Mouse (Mus musculus) frontal cortex, postnatal 36 days (tissue): Measurements from ENCODE around the gene Abcg2.
"Not testable (repeated sequence)": the region's sequence is repeated elsewhere in the genome, so short reads cannot be mapped to it uniquely, and the experiment has no call there.

Experiments
- DNase-seq, 2 experiments: peaks; one replicate each; pipeline ENCODE4 v3.0.0; 2022; ENCODE audit warnings: low spot score in 2 of 2

The Abcg2 gene

DNA sequence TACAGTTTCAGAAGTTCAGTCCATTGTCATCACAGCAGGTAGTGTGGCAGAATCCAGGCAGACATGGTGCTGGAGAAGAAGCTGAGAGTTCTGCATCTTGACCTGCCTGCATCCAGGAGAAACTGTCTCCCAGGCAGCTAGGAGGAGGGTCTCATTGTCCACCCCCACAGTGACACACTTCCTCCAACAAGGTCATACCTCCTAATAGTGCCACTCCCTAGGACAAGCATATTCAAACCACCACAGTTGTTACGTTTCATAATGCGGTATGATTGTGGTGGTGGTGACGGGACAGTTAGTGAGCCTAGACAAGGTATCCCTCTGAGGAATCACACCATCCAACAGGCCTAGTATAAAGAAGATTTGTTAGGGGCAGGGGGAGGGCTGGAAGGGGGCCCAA lies at the start of gene Abcg2:
Gene Abcg2, plus strand, starts transcription at position 301 of the 400 bp plus-strand sequence.
- DNase-seq: not testable (repeated sequence)

- DNase-seq: not testable (repeated sequence)
Measured at GRCm38 (mm10) chr6:58540263-58540662, 44.1 kb upstream of the Abcg2 start.

DNA sequence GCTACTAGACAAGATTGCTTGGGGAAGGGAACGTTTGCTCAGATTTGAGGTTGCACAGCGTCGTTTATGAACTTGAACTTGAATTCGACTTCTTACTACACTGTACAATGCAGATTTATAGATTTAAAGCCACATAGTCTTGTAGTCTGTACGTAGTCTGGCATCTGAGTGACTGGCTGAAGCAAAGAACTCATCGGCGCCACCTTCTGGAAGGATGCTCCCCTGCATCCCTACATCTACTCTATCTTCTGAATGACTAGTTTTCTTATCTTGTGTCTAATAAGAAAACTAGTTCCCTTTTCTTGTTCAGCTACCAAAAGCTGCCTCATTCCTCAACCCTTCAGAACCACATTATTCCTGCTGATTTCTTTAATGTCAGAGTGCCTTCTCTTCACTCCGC lies 41.5 kb upstream of the Abcg2 start:
- peak in 1 of 2 experiments; percentile 57 for DNase-seq

GRCm38 (mm10) chr6:58544971-58545370 lies 39.4 kb upstream of the Abcg2 start:
- DNase-seq: not testable (repeated sequence)

DNA sequence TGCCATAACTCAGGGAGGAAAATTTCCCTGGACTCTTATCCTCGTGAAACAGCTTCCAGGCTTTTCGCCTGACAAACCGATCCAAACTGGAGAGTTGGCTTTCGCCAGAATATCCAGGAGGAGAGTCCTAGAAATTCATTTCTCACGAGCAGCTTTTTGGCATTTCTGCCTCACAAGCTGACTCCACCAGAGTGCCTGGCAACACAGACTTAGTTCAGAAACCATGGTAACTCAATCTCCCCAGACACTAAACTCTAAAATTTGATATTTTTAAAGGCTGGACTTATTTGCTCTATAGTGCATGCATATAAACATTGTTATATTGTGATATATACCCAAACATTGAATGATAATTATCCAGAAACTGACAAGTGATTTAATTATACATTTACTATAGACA lies 38.3 kb upstream of the Abcg2 start:
- DNase-seq: peak in 1 of 2 experiments; percentile 16

- DNase-seq: peak; percentile 31 to 59
Measured at GRCm38 (mm10) chr6:58546816-58547215, 37.5 kb upstream of the Abcg2 start.

- DNase-seq: not testable (repeated sequence)
Measured at GRCm38 (mm10) chr6:58553812-58554211, 30.5 kb upstream of the Abcg2 start.

GRCm38 (mm10) chr6:58593987-58594844 lies 9.9 kb downstream of the Abcg2 start:
- not testable (repeated sequence) for DNase-seq

- DNase-seq: not testable (repeated sequence)
Measured at GRCm38 (mm10) chr6:58595639-58596293, 11.4 kb downstream of the Abcg2 start.

DNA sequence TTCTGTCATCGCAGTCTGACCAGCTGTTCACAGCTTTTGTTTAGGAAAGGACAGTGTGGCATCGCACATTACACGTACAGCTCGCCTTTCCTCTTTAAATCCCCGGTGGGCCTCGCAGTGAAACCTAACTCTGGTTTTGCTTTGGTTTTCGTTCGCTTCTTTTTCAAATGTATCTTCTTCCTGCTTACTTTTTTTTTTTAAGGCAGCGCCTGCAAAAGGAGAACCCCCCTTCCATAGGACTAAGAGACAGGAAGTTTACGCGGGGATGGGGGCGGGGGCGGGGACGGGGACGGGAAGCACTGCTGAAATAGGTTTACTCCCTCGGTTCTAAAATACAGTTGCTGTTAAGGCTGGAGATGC lies 12.0 kb downstream of the Abcg2 start:
- DNase-seq: peak in 1 of 2 experiments; percentile 18

DNA sequence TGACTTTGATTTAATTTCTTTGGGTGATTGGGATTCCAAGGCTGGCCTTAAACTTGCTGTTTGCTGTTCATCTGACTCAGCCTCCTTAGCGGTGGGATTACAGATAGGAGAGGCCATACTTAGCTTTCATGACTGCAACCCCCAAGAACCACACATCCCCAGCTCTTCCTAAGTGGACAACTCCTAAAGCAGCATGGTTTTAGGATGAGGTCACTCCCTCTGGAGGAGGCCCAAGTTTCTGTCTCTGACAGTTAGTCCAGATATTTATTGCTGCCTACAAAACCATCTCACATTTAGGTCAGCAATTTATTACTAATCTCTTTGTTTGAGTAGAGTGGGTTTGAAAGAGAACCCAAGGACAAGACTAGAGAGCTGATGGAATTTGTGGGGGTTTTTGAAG lies 17.8 kb downstream of the Abcg2 start:
- DNase-seq: not testable (repeated sequence)

DNA sequence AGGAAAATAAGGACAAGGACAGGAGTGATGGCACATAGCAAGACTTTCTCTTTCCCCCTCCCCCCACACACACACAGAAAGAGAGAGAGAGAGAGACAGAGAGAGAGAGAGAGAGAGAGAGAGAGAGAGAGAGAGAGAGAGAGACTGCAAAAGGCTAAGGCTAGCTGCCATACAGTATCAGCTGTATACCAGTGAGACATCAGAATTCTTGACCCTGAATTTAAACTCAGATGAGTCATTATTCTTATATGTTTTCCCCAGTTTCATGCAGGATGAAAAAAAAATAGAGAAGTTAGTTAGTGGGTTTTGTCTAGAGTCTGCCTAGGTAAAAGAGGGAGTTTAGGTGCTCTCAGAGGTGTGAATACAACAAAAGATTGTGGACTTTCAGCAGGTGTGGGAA lies 18.7 kb downstream of the Abcg2 start:
- not testable (repeated sequence) for DNase-seq

DNA sequence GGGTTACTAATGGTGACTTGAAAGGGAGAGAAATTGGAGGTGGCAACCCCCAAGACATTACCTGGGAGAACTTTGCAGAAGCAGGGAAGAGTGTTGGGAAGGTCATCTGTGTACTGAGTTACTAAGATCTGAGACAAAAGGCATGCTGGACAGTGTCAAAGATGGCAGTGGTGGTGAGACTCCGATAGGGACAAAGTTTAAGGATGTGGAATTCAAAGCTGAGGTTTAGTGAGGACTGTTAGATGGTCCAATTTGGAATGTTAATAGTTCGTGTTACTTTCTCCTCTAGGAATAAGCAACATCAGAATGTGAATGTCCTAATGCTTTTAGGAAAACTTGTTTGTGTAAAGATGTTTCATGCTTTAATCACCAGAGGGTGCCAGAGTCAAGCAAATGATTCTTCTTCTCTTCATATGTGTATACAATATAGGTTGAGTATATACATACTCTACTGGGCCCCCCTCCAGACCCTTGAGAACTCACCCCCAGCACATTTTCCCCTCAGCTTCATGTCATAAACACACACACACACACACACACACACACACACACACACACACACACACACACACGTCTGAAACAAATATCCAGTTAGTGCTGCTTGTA lies 19.3 kb downstream of the Abcg2 start:
- peak in 1 of 2 experiments; percentile 51 for DNase-seq

- DNase-seq: no peak
Measured at GRCm38 (mm10) chr6:58606642-58607041, 22.3 kb downstream of the Abcg2 start.

- DNase-seq: no peak
Measured at GRCm38 (mm10) chr6:58608422-58608821, 24.1 kb downstream of the Abcg2 start.

- no peak for DNase-seq
Measured at GRCm38 (mm10) chr6:58609919-58610759, 25.8 kb downstream of the Abcg2 start.

DNA sequence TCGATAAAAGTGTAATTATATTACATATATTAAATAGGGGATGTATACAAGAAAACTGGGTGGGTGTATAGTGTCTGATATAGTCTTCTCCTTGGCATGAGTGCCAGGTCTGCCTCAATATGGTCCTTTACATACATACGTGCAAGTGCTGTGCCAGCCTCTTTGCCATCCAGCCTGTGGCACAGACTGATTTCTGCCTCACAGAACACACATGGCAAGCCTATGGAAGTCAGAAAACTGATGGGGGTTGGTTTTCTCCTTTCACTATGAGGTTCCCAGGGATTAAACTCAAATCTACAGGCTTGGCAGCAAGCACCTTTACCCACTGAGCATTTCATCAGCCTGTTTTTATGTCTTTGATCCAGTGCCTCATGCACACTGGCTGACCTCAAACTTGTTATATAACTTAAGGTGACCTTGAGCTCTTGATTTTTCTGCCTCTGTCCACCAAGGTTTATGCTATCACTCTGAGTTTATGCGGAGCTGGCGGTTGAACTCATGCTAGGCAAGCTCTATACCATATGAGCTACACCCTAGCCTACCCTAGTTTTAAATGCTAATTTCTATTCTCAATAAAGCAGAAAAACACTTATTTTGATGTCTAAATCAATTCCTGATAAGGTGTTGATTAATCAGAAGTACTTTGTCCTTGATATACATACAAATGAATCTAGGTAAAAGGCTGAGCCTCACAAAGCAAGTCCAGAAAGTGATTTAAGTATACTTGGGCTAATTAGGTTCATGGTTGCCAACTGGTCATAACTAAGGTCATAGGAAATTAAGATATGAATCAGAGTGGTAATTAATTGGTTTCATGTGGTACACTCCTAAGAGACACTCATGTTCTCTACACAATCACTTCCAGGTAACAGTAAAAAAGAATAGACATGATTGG lies 26.7 kb downstream of the Abcg2 start:
- DNase-seq: no peak

GRCm38 (mm10) chr6:58624126-58624525 lies 39.8 kb downstream of the Abcg2 start:
- no peak for DNase-seq

- DNase-seq: no peak
Measured at GRCm38 (mm10) chr6:58629238-58629637, 44.9 kb downstream of the Abcg2 start.

GRCm38 (mm10) chr6:58632419-58632818 lies 48.1 kb downstream of the Abcg2 start:
- no peak for DNase-seq

DNA sequence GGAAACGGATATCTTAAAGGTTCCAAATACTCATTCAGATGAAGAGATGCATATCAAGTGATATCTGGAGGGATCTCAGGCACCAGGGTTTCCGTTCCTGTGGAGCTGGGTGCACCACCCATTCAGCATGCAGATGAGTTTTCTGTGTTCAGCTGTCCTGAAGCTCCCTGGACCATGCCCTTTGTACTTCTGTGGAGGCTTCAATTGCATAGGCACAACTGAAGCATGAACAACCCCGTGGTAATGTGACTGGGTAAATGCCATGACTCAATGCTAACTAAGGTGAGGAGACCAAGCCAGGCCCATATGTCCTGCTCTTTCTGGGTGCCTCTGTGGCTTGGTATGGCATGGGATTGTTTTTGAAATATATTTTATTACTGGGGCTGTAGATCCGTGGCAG lies 49.4 kb downstream of the Abcg2 start:
- no peak for DNase-seq
